Mouse (Mus musculus): ENCODE measurements around the gene Gm3233.
"Not testable (repeated sequence)": the region's sequence is repeated elsewhere in the genome, so short reads cannot be mapped to it uniquely, and the experiment has no call there.

Gene Gm3233

GRCm38 (mm10) chr10:77759582-77759981, at the start of gene Gm3233:
TSS of gene Gm3233 (minus strand) at chr10:77759682.
- DNase-seq (ENCODE audit: extremely low spot score, low spot score) = not testable (repeated sequence)

GRCm38 (mm10) chr10:77804095-77804494, 44.6 kb upstream of the Gm3233 start:
- no peak for DNase-seq (ENCODE audit: extremely low spot score, low spot score)

- peak; percentile 18 for DNase-seq (ENCODE audit: extremely low spot score, low spot score)
Measured at GRCm38 (mm10) chr10:77798921-77799508, 39.5 kb upstream of the Gm3233 start, which contains the start of gene Gm19668. TSS of gene Gm19668 (minus strand) at chr10:77799133.

- peak; percentile 12 for DNase-seq (ENCODE audit: extremely low spot score, low spot score)
Measured at GRCm38 (mm10) chr10:77798164-77798920, 38.9 kb upstream of the Gm3233 start.

- peak; percentile 12 for DNase-seq (ENCODE audit: extremely low spot score, low spot score)
Measured at GRCm38 (mm10) chr10:77797677-77798076, 38.2 kb upstream of the Gm3233 start.

GRCm38 (mm10) chr10:77794976-77795375, 35.5 kb upstream of the Gm3233 start, which contains the start of gene Gm9639:
TSS of gene Gm9639 (minus strand) at chr10:77795076.
- DNase-seq (ENCODE audit: extremely low spot score, low spot score) = peak; percentile 6

GRCm38 (mm10) chr10:77788621-77789020, 29.1 kb upstream of the Gm3233 start:
- no peak for DNase-seq (ENCODE audit: extremely low spot score, low spot score)

- not testable (repeated sequence) for DNase-seq (ENCODE audit: extremely low spot score, low spot score)
Measured at GRCm38 (mm10) chr10:77787876-77788275, 28.4 kb upstream of the Gm3233 start, which contains the start of gene Gm7137. TSS of gene Gm7137 (minus strand) at chr10:77788200.

- not testable (repeated sequence) for DNase-seq (ENCODE audit: extremely low spot score, low spot score)
Measured at GRCm38 (mm10) chr10:77783396-77783795, 23.9 kb upstream of the Gm3233 start.

GRCm38 (mm10) chr10:77782442-77782841, 23.0 kb upstream of the Gm3233 start, which contains the start of gene Gm3250:
TSS of gene Gm3250 (minus strand) at chr10:77782542.
- not testable (repeated sequence) for DNase-seq (ENCODE audit: extremely low spot score, low spot score)

- DNase-seq (ENCODE audit: extremely low spot score, low spot score) = not testable (repeated sequence)
Measured at GRCm38 (mm10) chr10:77776844-77777243, 17.4 kb upstream of the Gm3233 start, which contains the start of gene Gm7138. TSS of gene Gm7138 (minus strand) at chr10:77776944.

- DNase-seq (ENCODE audit: extremely low spot score, low spot score) = not testable (repeated sequence)
Measured at GRCm38 (mm10) chr10:77772142-77772541, 12.7 kb upstream of the Gm3233 start.

- not testable (repeated sequence) for DNase-seq (ENCODE audit: extremely low spot score, low spot score)
Measured at GRCm38 (mm10) chr10:77771225-77771624, 11.7 kb upstream of the Gm3233 start, which contains the start of gene Gm3238. TSS of gene Gm3238 (minus strand) at chr10:77771325.

- DNase-seq (ENCODE audit: extremely low spot score, low spot score) = no peak
Measured at GRCm38 (mm10) chr10:77769727-77770126, 10.2 kb upstream of the Gm3233 start.

- DNase-seq (ENCODE audit: extremely low spot score, low spot score) = no peak
Measured at GRCm38 (mm10) chr10:77753448-77753847, 6.0 kb downstream of the Gm3233 start.

- not testable (repeated sequence) for DNase-seq (ENCODE audit: extremely low spot score, low spot score)
Measured at GRCm38 (mm10) chr10:77752312-77752711, 7.2 kb downstream of the Gm3233 start.

- not testable (repeated sequence) for DNase-seq (ENCODE audit: extremely low spot score, low spot score)
Measured at GRCm38 (mm10) chr10:77751254-77751653, 8.2 kb downstream of the Gm3233 start, which contains the start of gene Gm9736. TSS of gene Gm9736 (minus strand) at chr10:77751354.

- DNase-seq (ENCODE audit: extremely low spot score, low spot score) = not testable (repeated sequence)
Measured at GRCm38 (mm10) chr10:77750686-77751085, 8.8 kb downstream of the Gm3233 start.

- not testable (repeated sequence) for DNase-seq (ENCODE audit: extremely low spot score, low spot score)
Measured at GRCm38 (mm10) chr10:77741924-77742688, 17.4 kb downstream of the Gm3233 start, which contains the start of gene Gm18596. TSS of gene Gm18596 (minus strand) at chr10:77742638.

- DNase-seq (ENCODE audit: extremely low spot score, low spot score) = no peak
Measured at GRCm38 (mm10) chr10:77738929-77739328, 20.6 kb downstream of the Gm3233 start.

- no peak for DNase-seq (ENCODE audit: extremely low spot score, low spot score)
Measured at GRCm38 (mm10) chr10:77735928-77736327, 23.6 kb downstream of the Gm3233 start.

Data from neural tube, embryonic 10.5 days (tissue).